Mouse (Mus musculus) left cerebral cortex, adult 11 months (tissue): ENCODE measurements around the gene Calm4.
"Not testable (repeated sequence)": the region's sequence is repeated elsewhere in the genome, so short reads cannot be mapped to it uniquely, and the experiment has no call there.

Experiments
- DNase-seq: peaks from one replicate; pipeline ENCODE4 v3.0.0; 2022; ENCODE audit warnings: low spot score

The Calm4 gene

DNA sequence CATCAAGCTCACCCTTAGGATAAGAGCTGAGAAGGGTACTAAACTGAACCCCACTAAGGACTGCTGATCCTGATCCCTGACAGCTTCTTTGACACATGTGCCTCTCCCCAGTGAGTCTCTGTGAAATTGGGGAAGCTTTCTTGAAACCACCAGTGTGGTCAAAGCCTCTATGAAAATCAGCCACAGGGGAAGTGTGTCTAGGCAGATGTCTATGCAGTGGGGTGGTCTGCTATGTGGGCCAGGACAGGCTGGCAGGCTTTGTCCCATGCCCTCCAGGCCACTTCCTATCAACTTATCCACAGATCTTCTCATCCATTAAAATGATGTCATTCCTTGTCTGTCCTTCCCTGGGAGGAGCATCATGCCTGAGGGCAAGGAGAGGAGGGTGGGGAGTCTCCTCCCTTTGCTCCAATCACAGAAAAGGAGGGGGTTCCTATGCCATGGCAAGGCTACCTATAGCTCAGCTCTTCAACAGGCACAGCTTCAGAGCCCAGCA lies at the start of gene Calm4:
Calm4 (plus strand) TSS at position 446 of the 496 bp plus-strand sequence.
- not testable (repeated sequence) for DNase-seq

- no peak for DNase-seq
Measured at GRCm38 (mm10) chr13:3788588-3788987, 49.0 kb upstream of the Calm4 start.

DNA sequence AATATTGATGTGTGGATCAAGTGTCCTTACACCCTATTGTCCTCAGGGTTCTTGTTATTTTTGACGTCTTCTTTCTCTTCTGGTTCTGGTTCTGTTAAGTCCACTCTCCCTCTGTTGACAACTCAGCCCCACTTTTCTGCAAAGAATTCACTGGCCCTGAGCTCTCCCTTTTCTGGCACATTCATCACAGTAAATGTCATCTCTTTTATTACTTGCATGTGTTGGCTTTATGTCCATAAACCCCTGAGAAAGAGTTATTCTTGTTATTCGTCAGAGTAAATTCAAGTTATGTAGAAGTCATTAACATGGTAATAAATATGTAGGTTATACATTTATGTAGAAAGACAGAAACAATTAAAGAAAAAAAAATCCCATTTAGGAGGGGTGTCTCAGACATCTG lies 48.0 kb upstream of the Calm4 start:
- DNase-seq, result no peak

DNA sequence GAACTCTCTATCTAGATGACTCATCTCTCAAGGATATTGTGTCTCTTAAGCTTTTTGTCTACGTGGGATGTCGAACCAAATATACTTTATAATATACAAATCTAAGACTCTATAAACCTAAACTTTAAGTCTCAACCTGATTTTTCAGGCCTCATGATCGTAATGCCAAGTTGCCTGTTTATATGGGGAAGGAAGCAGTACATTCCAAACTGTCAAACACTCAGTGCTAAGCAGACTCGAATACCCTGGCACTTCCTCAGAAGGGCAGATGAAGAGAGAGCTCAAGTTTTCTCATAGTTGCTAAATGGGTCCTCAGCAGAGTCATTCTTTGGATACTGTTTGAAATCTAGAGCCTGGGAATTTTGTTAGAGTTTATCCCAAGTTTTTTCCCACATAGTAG lies 40.9 kb upstream of the Calm4 start:
- DNase-seq, result no peak

- DNase-seq, result no peak
Measured at GRCm38 (mm10) chr13:3798751-3799150, 38.8 kb upstream of the Calm4 start.

- DNase-seq, result no peak
Measured at GRCm38 (mm10) chr13:3799386-3799785, 38.2 kb upstream of the Calm4 start.

GRCm38 (mm10) chr13:3804186-3804585 lies 33.4 kb upstream of the Calm4 start, which contains the start of gene Calml3:
Gene Calml3 (minus strand): TSS chr13:3804316.
- DNase-seq, result no peak

DNA sequence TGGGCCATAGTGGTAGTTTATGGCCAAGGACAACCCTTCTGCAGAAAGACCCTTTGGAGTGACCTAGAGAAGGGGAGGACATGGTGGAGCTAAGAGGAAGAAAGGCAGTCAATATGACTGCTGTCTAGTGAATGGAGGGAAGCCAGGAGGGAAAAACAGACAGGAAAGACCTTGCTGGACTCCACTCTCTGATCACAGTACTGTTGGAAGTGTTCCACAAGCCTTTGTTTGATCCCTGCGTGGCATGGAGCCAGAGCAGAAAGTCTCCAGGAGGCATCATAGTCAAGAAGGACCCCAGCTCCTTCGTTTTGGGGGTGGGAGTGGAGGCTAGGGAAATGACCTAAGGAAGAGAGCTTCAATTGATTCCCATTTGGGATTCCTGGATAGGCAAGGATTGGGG lies 32.4 kb upstream of the Calm4 start:
- DNase-seq, result no peak

- no peak for DNase-seq
Measured at GRCm38 (mm10) chr13:3805638-3806037, 31.9 kb upstream of the Calm4 start.

DNA sequence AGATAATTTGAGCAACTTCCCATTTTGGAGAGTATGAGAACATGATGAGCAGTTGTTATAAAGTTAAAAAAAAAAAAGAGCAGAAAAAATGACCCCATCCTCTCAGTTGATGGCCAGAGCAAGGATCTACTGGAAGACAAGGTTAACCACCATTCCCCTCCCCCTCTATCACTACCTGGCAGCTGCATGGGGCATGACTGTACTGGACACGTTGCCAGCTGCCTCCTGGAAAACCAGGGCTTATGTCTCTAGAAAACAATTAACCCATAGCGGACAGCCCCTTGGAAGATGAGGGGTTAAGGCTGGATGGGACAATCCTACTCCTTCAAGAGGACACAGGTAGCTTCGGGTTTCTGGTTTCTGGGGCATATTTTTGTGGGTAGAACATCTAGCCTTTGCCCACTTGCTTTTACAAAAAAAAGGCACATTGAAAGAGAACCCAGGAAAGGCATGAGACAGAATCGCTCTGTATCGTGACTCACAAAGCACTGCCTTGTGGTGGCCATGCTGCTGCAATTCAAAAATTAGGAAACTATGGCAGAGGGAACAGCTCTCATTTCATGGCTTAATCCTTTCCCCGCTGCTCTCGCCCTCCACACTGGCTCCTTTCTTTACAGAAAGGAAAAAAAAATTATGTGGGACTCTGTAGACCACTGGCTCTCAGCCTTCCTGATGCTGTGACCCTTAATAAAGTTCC lies 30.3 kb upstream of the Calm4 start:
- no peak for DNase-seq

DNA sequence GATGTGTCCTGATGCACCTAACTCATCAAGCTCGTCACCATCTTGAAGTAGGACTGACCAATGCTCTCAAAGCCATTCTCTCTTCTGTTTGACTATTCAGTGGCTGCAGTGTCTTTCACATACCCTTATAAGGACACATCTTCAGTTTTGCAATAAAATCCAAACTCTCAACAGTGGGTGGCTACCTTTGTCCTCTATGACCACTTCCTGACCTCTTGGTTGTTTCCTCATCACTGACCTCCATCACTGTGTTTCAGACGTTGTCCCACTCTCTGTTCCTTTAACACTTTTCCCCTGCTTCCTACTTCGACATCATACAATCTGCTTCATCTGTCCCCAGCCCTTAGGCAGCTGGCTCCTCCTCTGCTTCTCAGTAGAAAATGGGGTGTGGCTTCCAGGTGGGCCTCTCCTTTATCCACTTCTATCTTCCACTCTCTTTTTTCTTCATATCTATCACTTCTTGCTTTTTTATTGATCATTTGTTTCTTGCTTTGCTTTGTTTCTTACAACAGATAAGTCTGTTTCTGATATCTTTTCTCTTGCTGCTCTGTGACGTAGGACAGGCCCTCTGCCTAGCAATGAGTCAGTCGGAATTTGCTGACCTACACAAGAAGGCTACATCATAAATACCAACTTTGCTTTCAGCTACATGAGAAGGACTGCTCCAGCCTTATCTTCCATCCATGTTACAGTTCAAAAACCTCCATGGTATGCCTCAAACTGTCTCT lies 19.4 kb upstream of the Calm4 start:
- DNase-seq, result no peak

GRCm38 (mm10) chr13:3818740-3819076 lies 18.8 kb upstream of the Calm4 start:
- no peak for DNase-seq

DNA sequence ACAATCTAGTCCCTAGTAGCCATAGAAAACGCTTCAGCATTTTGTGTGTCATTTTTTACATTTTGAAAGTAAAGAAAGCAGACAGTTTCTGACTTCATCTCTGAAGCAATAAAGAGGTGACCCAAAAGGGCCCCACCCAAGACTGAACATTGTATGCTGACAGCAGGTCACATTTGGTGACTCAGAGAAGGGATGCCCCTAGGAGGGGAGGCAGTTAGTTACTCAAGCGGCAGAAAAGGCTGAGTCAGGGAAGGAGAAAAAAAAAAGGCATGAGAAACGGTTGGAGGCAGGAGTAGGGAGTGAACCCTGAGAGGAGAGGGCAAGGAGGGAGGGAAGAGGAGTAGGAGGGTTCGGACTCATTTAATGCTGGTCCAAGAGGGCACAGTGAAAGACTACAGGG lies 15.5 kb upstream of the Calm4 start:
- no peak for DNase-seq

DNA sequence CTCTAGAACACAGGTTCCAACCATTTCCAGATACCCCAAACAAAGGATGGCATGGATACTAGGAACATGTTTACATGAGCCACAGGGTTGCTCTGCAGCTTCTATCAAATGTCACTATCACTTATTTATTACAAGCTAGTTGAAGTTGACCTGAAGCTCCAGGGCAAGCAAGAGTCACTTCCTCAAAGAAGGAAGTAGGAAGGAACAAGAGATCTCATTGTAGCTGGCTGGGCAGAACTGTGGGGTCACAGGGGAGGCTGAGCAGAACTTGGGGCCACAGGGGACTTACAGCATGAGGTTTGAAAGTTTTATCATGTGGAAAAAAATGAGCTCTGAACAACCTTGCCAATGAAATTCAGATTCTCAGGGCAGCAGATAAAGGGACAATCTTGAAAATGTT lies 11.8 kb upstream of the Calm4 start:
- DNase-seq, result no peak

DNA sequence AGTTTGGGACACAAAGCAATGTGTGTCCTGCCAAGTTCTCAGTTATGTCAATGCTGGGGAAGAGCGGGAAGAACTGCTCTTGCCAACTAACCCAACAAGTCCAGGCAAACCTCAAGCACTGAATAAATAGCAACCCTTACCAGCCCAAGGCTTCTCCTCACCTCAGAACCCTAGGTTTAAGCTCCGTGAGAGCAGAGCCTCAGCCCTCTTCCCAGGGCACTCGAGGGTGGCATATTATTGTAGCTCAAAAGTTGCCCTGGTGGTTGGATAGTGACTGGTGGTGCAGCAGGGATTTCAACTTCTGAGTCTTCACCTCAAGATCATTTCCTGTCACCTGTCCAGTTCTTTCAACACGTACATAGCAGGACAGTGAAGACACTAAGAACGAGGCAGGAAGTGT lies 6.0 kb upstream of the Calm4 start:
- no peak for DNase-seq

DNA sequence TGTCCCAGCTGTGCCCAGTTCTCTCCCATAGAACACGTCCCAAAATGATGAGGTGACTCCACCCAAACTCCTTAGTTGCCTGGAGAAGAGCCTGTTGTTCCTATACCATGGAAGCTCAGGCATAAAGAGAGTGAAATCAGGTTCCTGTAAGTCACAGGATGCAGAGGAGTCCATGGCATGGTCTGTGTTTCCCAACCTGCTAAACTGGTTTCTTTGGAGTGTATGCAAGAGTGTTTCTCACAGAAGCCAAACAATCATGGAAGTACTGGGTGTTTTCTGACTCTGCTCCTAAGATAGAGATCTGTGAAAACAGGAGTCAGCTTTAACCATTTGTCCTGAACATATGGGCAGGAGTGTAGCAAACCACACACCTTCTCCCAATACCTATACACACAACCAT lies 5.6 kb upstream of the Calm4 start:
- DNase-seq, result no peak

- DNase-seq, result no peak
Measured at GRCm38 (mm10) chr13:3832450-3832849, 5.1 kb upstream of the Calm4 start.

DNA sequence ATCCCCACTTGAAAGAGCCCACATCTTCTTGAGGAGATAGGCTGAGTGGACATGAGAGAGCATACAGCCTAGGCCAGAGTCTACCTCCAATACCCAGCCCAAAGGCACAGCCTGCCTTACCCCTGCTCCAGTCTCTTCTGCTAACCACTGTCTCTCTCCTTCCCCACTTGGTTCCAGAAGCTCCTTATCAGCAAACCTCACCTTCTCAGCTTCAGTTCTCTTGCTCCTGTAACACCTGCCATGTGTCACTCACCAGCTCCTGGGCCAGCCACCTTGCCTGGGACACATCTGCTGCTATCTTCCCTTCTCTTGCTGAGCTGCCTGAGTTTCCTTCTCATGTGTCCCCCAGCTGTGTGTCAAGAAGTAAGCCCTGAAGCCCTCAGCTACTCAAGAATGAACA lies 3.9 kb upstream of the Calm4 start:
- DNase-seq, result not testable (repeated sequence)

GRCm38 (mm10) chr13:3840662-3841061 lies 3.1 kb downstream of the Calm4 start:
- DNase-seq, result not testable (repeated sequence)

DNA sequence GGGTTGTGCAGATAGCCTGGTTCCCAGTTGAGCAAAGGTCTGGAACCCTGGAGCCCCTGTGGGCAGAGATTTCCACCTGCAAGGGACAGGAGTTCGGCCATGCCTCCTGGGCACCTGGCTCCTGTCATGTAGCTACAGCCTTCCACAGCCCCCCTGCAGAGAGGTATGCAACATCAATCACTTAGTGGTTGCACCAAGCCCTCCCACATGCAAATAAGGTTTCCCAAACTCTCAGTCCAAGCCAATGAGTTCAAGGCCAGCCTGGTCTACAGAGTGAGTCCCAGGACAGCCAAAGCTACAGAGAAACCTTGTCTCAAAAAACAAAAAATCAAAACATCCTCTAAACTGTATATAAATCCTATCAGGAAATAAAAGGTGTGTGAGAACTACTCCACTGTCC lies 12.8 kb downstream of the Calm4 start:
- DNase-seq, result no peak

GRCm38 (mm10) chr13:3853648-3854333 lies 16.2 kb downstream of the Calm4 start, which contains the start of gene Calm5:
Gene Calm5 (plus strand): TSS chr13:3854173.
- DNase-seq, result not testable (repeated sequence)

DNA sequence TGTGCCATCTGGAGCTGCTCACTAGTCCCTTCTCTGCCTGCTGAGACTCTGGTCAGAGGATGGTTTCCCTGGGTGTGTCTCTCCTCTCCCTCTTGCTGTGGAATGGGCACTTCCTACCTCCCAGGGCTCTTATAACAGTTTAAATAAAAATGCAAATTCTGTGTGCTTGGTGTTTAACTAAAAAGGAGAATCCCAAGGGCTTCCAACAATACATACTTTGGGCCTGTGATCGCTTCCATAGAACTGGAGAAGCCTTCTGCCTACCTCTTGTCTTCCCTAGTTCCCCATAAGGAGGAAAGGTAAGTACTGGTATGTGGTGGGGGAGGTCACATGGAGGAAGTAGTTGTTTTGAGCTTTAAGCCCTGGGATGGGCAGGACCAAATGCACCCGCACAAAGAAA lies 17.3 kb downstream of the Calm4 start:
- no peak for DNase-seq

- DNase-seq, result no peak
Measured at GRCm38 (mm10) chr13:3856252-3856651, 18.7 kb downstream of the Calm4 start.
